Mouse (Mus musculus) hindbrain, postnatal 0 days (tissue): ENCODE data around the gene 1700042G07Rik. TPM values are rescaled to one million over a fixed set of nuclear protein-coding genes. Genes with fewer than 3 reads are reported as not detected.

Experiments
- ATAC-seq: fragments of 200-750 bp; cut with Nextera tagmentation; 2 replicates; pipeline ENCODE4 v1.8.0; 2017; ENCODE audit warnings: mild to moderate bottlenecking, moderate TSS enrichment, moderate library complexity
- DNase-seq: peaks from one replicate; pipeline ENCODE4 v3.0.0-alpha.2; 2015; ENCODE audit warnings: low spot score
- H3K27ac ChIP-seq: fragments of 300-500 bp; sonication (generic); 2 replicates; pipeline ENCODE4 v1.5.1; 2014; ENCODE audit warnings: mild to moderate bottlenecking
- H3K27me3 ChIP-seq: fragments of 300-500 bp; sonication (generic); 2 replicates; pipeline ENCODE4 v1.6.1; 2014; ENCODE audit warnings: low read length, mixed read lengths; ENCODE audit not compliant: insufficient read depth
- H3K36me3 ChIP-seq: fragments of 300-500 bp; sonication (generic); 2 replicates; pipeline ENCODE4 v1.6.1; 2014; ENCODE audit warnings: low read length, mixed read lengths; ENCODE audit not compliant: insufficient read depth
- H3K4me1 ChIP-seq: fragments of 300-500 bp; sonication (generic); 2 replicates; pipeline ENCODE4 v1.6.1; 2014; ENCODE audit warnings: antibody characterized with exemption, low read length, mixed read lengths; ENCODE audit not compliant: insufficient read depth
- H3K4me2 ChIP-seq: fragments of 300-500 bp; sonication (generic); 2 replicates; pipeline ENCODE4 v1.6.1; 2014; ENCODE audit warnings: low read depth, mild to moderate bottlenecking, low read length, moderate library complexity, mixed read lengths
- H3K4me3 ChIP-seq: fragments of 300-500 bp; sonication (generic); 2 replicates; pipeline ENCODE4 v1.5.1; 2014; ENCODE audit warnings: low read length
- H3K9ac ChIP-seq: fragments of 300-500 bp; sonication (generic); replicated peaks from 2 replicates; pipeline ENCODE4 v1.6.1; 2014; ENCODE audit warnings: mild to moderate bottlenecking, low read length, moderate library complexity, mixed read lengths
- H3K9me3 ChIP-seq: fragments of 300-500 bp; sonication (generic); 2 replicates; pipeline ENCODE4 v1.6.1; 2016; ENCODE audit warnings: low read length, mixed read lengths
- CTCF ChIP-seq: IDR thresholded peaks from 2 replicates; pipeline ENCODE4 v1.5.1; 2016; ENCODE audit warnings: antibody characterized with exemption, control low read depth, low read depth
- WGBS: fragments of 180-500 bp; shearing (Covaris S2); extraction: QIAGEN DNeasy Blood & Tissue Kit; methylation state at CpG from one replicate; pipeline ENCODE4 v1.1.7; 2014; 5-methylcytosine and 5-hydroxymethylcytosine counted together
- polyA plus RNA-seq: library from polyadenylated mRNA; unstranded; fragments of >200 nt; fragmentation: Nextera tagmentation; extraction: Ambion mirVana; gene quantifications from 2 replicates; pipeline ENCODE4 v1.2.1, GENCODE M21; 2015
- total RNA-seq: library from RNA; depleted of rRNA; stranded (reverse); fragments of >200 nt; gene quantifications from 2 replicates; pipeline ENCODE4 v1.2.3, GENCODE M21; 2014

The 1700042G07Rik gene
- total and polyA plus RNA-seq, 2 experiments from 2014 or later = not detected

DNA sequence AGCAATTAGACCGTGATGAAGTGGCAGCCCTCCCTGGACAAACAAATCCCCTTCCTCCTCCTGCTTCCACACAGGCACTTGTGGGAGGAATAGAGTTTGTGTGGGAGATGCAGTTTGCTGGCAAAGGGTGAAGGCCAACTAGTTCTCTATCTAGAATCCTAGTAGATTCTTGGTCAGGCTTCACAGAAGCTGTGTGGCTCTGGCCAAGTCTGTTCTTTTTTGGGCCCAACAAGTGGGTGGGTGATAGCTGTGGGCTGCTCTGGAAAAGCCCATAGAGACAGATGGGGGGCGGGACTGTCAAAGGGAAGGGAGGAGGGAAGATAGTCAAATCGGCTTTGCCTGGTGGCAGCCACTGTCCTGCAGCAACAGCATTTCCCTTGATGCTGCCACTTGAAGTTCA lies 12.4 kb upstream of the 1700042G07Rik start:
- DNase-seq (no peak), ATAC-seq (no peak)
- H3K4me2 ChIP-seq = no peak overlapping the region
- H3K4me3 ChIP-seq = no peak overlapping the region
- H3K9me3 ChIP-seq = no peaks in the 10 kb centered on the region
- no peak overlapping the region for H3K27ac ChIP-seq
- H3K27me3 ChIP-seq = no peaks in the 10 kb centered on the region
- no peaks in the 10 kb centered on the region for H3K4me1 ChIP-seq
- H3K9ac ChIP-seq = no peak overlapping the region
- WGBS = 79% methylated on average over 3 of the region's 3 CpGs
- peaks cover 24% of the 10 kb centered on the region for H3K36me3 ChIP-seq
- no peak for TF ChIP-seq CTCF

DNA sequence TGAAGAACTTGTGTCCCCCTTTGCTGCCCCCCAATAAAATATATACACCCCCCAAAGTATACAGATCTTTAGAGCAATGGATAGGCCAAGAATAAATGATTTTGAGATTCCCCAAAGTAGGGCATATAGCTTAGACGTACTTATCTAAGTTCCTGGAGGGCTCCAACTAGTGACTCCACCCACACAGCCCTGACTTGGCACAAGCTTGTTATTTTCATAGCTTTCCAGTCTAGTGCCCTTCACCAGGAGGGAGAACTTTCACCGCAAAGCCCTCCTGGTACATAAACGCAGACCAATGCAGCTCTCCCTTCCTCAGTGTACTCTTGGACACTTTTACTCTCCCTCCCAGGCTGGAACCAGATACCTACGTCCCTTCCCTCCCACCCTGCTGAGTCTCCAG lies 11.0 kb upstream of the 1700042G07Rik start:
- Histone ChIP-seq H3K9me3 (no peaks in the 10 kb centered on the region), H3K4me3 (no peak overlapping the region), H3K36me3 (peaks cover 16% of the 10 kb centered on the region), H3K27me3 (no peaks in the 10 kb centered on the region), H3K27ac (no peak overlapping the region), H3K4me1 (no peaks in the 10 kb centered on the region), H3K9ac (no peak overlapping the region), H3K4me2 (no peak overlapping the region)
- 72% methylated on average over 4 of the region's 4 CpGs for WGBS
- DNase-seq (no peak), ATAC-seq (no peak)
- TF ChIP-seq CTCF = no peak

DNA sequence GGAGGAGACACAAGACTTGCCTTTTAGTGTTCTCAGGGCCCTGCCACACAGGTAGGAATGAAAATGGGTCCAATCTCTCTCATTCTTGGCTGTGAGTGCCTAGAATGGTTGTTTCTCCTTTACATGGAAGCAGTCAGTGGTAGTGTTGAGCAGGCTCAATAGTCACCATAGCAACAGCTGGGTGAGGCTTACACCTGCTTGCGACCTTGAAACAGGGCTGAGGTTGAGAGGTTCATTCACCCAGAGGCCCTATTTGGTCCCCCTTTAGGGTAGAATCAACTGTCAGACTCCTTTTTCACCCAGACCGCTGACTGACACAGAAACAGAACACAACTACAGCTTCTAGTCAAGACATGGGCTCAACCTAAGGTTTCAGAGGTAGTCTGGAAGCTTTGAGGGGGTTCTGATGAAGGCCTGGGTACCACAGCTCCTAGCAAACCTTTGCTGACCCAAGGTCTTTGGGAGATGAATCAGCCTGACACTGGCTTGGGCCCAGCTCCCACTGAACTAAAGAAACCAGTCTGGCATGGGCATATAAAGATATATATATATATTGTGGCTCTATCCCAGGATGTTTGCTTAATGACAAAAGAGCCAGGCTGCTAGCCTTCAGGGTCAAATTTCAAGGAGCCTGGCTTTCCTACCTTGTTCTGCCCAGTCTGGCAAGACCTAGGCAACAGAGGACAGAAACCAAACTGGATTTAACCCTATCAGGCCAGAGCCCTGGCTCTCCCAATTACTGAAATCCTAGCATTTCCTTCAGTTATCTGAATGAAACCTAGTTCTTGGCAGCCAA lies 8.2 kb upstream of the 1700042G07Rik start:
- Histone ChIP-seq H3K9me3 (no peaks in the 10 kb centered on the region), H3K36me3 (no peaks in the 10 kb centered on the region), H3K4me2 (no peak overlapping the region), H3K27ac (no peak overlapping the region), H3K4me3 (no peak overlapping the region), H3K27me3 (no peaks in the 10 kb centered on the region), H3K4me1 (no peaks in the 10 kb centered on the region), H3K9ac (no peak overlapping the region)
- TF ChIP-seq CTCF = no peak
- ATAC-seq (no peak), DNase-seq (no peak)
- 73% methylated on average over 2 of the region's 2 CpGs for WGBS

- Histone ChIP-seq H3K4me3 (no peak overlapping the region), H3K4me2 (no peak overlapping the region), H3K27me3 (no peaks in the 10 kb centered on the region), H3K36me3 (no peaks in the 10 kb centered on the region), H3K9ac (no peak overlapping the region), H3K4me1 (no peaks in the 10 kb centered on the region), H3K9me3 (no peaks in the 10 kb centered on the region), H3K27ac (no peak overlapping the region)
- TF ChIP-seq CTCF = no peak
- no peak for DNase-seq
- 77% methylated on average over 8 of the region's 8 CpGs for WGBS
- no peak for ATAC-seq
Observed at GRCm38 (mm10) chr4:116165708-116166407, 7.3 kb upstream of the 1700042G07Rik start.

GRCm38 (mm10) chr4:116167404-116167803 lies 5.8 kb upstream of the 1700042G07Rik start, which contains the start of gene Tspan1:
Gene Tspan1, minus strand, starts transcription at chr4:116167601.
- Histone ChIP-seq H3K4me1 (no peaks in the 10 kb centered on the region), H3K9ac (no peak within 1 kb of the TSS), H3K4me2 (no peak within 1 kb of the TSS), H3K27me3 (no peaks in the 10 kb centered on the region), H3K9me3 (no peaks in the 10 kb centered on the region), H3K27ac (no peak within 1 kb of the TSS), H3K36me3 (no peaks in the 10 kb centered on the region), H3K4me3 (no peak within 1 kb of the TSS)
- TF ChIP-seq CTCF = no peak
- ATAC-seq = no peak
- 40% methylated on average over 7 of the region's 7 CpGs for WGBS
- DNase-seq = no peak

GRCm38 (mm10) chr4:116168617-116169352 lies 4.4 kb upstream of the 1700042G07Rik start:
- DNase-seq (peak; percentile 88), ATAC-seq (peak; percentile 76)
- H3K27me3 ChIP-seq = no peaks in the 10 kb centered on the region
- no peak overlapping the region for H3K9ac ChIP-seq
- H3K27ac ChIP-seq = no peak overlapping the region
- H3K4me2 ChIP-seq = no peak overlapping the region
- no peaks in the 10 kb centered on the region for H3K9me3 ChIP-seq
- no peak overlapping the region for H3K4me3 ChIP-seq
- TF ChIP-seq CTCF = peak; percentile 75
- 84% methylated on average over 7 of the region's 8 CpGs for WGBS
- H3K4me1 ChIP-seq = no peaks in the 10 kb centered on the region
- no peaks in the 10 kb centered on the region for H3K36me3 ChIP-seq
